Mouse (Mus musculus) thymus, postnatal 4 days (tissue): ENCODE measurements around the gene Anp32e.
"Not testable (repeated sequence)": the region's sequence is repeated elsewhere in the genome, so short reads cannot be mapped to it uniquely, and the experiment has no call there.

ENCODE experiments used
- DNase-seq: peaks from one replicate; pipeline ENCODE4 v3.0.0; 2021

Anp32e gene

GRCm38 (mm10) chr3:95904568-95904967 is 24.5 kb upstream of the Anp32e start, which contains the start of gene Car14:
TSS of gene Car14 (minus strand) at chr3:95904691.
- no peak for DNase-seq

- peak; percentile 71 for DNase-seq
Measured at GRCm38 (mm10) chr3:95905146-95905939, 23.7 kb upstream of the Anp32e start.

DNA sequence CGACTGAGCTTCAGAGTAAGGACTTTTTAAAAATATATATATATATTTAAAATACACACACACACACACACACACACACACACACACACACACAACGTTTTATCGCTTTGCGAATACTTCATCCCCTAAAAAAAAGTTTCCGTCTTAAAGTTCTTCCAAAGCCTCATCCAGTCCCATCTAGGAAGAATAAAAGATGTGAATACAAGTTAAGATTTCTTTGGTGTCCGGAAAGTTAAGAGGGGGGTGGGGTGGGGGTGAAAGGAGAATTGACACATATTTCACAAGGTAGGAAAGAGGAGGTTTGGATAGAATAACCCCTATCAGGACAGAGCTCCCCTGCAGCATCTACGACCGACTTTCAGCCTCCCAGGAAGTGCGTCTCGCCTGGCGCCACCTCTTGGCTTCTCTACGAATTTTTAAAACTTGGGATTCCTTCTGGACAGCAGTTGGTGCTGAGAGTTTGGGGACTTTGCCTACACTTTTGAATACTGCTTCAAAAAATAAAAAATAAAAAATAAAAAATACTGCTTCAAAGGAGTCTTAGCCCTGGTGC is 23.0 kb upstream of the Anp32e start:
- peak; percentile 74 for DNase-seq

DNA sequence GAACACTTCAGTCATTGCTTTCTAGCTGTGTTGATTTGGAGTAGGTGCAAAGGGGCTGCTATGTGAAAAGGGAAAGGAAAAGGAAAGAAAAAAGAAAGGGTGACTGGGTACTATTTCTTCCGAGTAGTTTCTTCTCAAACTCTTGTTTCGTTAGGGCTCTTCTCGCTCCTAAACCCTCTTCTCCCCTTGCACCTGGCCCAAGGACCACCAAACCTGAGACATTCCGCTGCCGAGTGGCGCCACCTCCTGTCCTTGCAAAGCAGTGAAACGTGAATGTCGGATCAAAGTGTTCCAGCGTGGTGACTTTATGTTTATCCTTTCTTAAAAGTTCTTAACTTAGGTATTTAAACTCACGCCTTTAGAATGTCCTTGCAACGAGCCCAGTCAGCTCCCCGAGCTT is 22.2 kb upstream of the Anp32e start:
- peak; percentile 93 for DNase-seq

GRCm38 (mm10) chr3:95907613-95908012 is 21.4 kb upstream of the Anp32e start:
- no peak for DNase-seq

DNA sequence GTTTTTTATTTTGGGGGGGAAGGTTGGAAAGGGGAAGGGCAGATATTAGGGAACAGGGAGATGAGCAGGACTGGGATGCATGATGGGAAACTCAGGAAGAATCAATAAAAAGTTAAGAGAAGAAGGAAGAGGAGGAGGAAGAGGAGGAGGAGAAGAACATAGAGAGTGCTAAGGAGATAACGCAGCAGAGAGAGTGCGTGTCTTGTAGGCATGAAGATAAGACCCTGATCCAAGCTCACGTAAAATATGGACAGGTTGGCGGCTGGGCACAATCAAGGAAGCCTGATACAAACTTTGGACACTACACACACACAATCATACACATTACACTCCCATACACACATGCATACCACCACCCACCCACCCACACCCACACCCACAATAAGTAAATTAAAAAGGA is 14.3 kb upstream of the Anp32e start:
- no peak for DNase-seq

- no peak for DNase-seq
Measured at GRCm38 (mm10) chr3:95916760-95917159, 12.3 kb upstream of the Anp32e start.

GRCm38 (mm10) chr3:95920532-95920931 is 8.5 kb upstream of the Anp32e start:
- DNase-seq = not testable (repeated sequence)

DNA sequence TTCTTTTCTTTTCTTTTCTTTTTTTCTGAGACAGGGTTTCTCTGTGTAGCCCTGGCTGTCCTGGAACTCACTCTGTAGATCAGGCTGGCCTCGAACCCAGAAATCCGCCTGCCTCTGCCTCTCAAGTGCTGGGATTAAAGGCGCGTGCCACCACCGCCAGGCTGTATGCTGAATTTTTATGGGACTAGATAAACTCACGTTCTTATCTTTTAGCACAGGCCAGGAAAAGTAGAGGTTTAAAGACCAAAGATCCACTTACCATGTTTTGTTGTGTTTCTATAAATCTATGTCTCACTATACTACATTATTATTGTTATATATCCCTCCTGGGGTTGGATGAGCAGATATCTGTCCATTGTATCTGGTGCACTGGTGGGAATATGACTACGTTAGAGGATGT is 5.6 kb upstream of the Anp32e start:
- DNase-seq = not testable (repeated sequence)

- DNase-seq = peak; percentile 62
Measured at GRCm38 (mm10) chr3:95924185-95924584, 4.9 kb upstream of the Anp32e start.

DNA sequence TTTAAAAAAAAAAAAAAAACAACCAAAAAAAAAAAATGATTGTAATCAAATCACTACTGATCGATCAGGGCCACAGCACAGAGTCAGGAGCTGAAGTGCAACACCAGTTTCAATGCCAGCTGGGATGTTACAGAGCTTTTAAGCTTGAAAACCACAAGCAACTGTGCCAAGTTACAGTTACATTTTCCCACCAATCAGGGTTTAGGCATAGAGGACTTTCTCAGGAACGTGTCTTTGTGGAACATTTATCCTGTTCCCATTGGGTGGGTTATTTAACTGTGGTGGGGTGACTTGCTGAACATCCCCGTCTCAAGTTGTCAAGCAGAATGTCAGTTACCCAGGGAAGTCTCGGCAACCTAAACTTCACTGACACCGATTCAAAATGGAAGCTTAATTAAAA is 4.0 kb upstream of the Anp32e start:
- peak; percentile 40 for DNase-seq

DNA sequence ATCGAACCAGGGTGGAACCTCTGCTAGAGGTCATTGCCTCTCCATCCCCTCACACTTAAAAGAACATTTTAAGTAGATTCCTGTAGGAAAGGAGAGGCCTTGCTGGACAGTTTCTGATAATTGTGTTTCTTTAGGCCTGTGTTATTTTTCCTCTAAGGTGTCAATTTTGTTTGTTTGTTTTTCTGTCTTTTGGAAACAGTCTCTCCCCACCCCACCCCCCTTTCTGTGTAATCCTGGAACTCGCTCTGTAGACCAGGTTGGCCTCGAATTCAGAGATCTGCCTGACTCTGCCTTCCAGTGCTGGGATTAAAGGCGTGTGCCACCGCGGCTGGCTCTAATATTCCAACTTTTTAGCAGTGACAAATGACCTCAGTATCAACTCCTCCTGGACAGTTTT is 787 bp upstream of the Anp32e start:
- peak; percentile 36 for DNase-seq

DNA sequence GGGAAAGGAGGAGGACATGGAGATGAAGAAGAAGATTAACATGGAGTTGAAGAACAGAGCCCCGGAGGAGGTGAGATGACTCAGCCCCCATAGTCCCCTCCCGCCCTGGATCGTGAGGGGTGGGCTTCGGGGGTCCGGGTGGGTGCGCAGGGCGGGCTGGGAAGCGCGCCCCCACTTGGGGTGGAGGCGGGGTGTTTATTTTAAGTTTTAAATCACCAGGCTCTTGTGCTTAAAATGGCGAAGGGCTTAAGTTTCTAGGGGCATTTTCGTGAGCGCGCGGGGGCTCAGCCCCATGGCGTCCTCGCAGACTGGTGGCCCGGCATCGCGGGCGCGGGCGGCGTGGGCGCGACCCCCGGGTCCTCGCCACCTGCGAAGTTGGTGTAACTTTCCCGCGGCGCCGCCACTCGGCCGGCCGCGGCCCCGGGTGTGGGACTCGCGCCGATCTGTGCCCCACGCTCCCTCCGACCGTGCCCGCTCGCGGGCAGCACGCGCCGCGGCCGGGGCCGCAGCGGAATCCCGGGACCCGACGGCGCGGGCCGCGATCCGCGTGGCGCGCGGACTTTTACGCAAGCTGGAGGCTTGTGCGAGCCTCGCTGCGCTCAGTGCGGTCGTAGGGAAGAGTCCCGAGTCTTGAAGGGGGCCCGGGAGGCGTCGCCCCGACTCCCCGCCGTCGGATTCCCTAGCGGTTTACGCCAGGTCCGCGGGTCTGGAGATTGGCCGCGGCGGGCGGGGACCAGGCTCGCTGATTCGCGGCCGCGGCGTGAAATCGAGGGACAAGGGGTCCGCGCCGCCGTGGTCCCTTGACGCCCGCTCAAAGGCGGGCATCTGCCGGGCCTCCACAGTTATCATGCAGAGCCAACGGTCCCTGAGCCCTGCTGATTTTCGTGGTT is 780 bp downstream of the Anp32e start:
- peak; percentile 74 for DNase-seq

- peak; percentile 36 for DNase-seq
Measured at GRCm38 (mm10) chr3:95930471-95930789, 1.4 kb downstream of the Anp32e start.

GRCm38 (mm10) chr3:95931471-95931870 is 2.4 kb downstream of the Anp32e start:
- no peak for DNase-seq

- peak; percentile 44 for DNase-seq
Measured at GRCm38 (mm10) chr3:95932157-95932556, 3.1 kb downstream of the Anp32e start.

GRCm38 (mm10) chr3:95932566-95932965 is 3.5 kb downstream of the Anp32e start:
- no peak for DNase-seq

- no peak for DNase-seq
Measured at GRCm38 (mm10) chr3:95933111-95933750, 4.2 kb downstream of the Anp32e start.

DNA sequence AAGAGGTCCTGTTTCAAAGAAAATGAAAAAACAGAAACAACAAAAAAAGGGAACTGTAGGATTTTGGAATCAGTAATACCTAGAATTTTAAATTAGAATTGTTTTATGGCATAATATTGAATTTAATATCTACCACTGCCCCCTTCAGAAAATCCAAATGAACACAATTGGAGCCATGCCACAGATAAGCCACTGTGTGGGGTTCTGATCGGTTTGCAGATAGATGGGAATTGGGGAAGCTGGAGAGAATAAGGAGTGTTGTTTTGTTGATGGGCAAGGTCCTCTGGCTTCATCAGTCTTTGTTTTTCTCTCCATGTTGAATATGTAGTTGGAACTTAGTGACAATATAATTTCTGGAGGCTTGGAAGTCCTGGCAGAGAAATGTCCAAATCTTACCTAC is 5.4 kb downstream of the Anp32e start:
- no peak for DNase-seq

- no peak for DNase-seq
Measured at GRCm38 (mm10) chr3:95938217-95938616, 9.2 kb downstream of the Anp32e start.

- DNase-seq = peak; percentile 65
Measured at GRCm38 (mm10) chr3:95938835-95939234, 9.8 kb downstream of the Anp32e start.

- DNase-seq = no peak
Measured at GRCm38 (mm10) chr3:95942749-95943148, 13.7 kb downstream of the Anp32e start.

DNA sequence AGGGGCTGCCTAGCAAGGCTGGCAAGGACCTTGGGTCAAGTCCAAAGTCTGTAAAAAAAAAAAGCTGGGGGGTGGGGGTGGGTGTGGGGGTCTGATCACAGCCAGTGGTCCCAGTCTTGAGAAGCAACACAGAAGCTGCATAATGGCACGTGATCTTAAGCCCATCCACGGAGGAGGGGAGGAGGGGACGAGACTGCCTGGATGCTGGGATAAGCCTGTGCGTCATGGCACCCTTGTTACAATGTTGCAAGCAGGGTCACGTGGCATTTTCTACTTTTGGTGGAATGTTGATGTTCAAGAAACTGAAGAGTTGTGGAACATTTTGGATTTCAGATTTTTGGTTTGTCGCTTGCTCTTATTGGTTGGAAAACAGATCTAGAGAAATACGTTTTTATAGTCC is 14.2 kb downstream of the Anp32e start:
- no peak for DNase-seq
